Mouse (Mus musculus) layer of hippocampus, postnatal 14 days (tissue): ENCODE data around the gene Frem1. TPM values are rescaled to one million over a fixed set of nuclear protein-coding genes. Genes with fewer than 3 reads are reported as not detected.

Source experiments
- DNase-seq, 2 experiments: peaks; one replicate each; pipeline ENCODE4 v3.0.0; 2021 to 2022; ENCODE audit warnings: low spot score in 2 of 2, mixed read lengths in 1 of 2
- total RNA-seq, 2 experiments: library from RNA; stranded (reverse); gene quantifications; 2 replicates each; pipeline ENCODE4 v1.2.3; 2021

The Frem1 gene
- total RNA-seq, 2 experiments from 2014 or later: 4.5 to 5.9 TPM

- DNase-seq: peak in 1 of 2 experiments; percentile 59
Measured at GRCm38 (mm10) chr4:82934308-82934707, 117.8 kb downstream of the Frem1 start.

GRCm38 (mm10) chr4:82933698-82934210 is 118.4 kb downstream of the Frem1 start:
- DNase-seq: peak; percentile 87 to 92

GRCm38 (mm10) chr4:82930079-82930478 is 122.1 kb downstream of the Frem1 start:
- no peak for DNase-seq

- DNase-seq: no peak
Measured at GRCm38 (mm10) chr4:82921962-82922361, 130.2 kb downstream of the Frem1 start.

- DNase-seq: no peak
Measured at GRCm38 (mm10) chr4:82918625-82919024, 133.5 kb downstream of the Frem1 start.

DNA sequence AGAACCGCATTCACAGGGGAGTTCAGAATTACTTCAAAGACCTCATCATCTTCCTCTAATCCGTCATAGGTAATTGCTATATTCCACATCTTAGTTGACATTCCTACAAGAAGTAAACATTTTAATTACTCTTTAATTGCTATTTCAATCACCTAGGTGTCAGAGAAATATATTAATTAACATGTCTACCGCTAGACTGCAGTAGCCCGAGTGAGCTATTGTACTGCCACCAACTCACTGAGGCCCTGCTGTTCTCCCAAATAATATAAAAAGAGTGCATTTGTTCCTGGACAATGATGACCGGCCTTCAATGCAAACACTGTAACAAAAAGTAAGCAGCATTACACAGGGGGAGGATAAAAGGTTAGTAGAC is 135.5 kb downstream of the Frem1 start:
- DNase-seq: no peak

DNA sequence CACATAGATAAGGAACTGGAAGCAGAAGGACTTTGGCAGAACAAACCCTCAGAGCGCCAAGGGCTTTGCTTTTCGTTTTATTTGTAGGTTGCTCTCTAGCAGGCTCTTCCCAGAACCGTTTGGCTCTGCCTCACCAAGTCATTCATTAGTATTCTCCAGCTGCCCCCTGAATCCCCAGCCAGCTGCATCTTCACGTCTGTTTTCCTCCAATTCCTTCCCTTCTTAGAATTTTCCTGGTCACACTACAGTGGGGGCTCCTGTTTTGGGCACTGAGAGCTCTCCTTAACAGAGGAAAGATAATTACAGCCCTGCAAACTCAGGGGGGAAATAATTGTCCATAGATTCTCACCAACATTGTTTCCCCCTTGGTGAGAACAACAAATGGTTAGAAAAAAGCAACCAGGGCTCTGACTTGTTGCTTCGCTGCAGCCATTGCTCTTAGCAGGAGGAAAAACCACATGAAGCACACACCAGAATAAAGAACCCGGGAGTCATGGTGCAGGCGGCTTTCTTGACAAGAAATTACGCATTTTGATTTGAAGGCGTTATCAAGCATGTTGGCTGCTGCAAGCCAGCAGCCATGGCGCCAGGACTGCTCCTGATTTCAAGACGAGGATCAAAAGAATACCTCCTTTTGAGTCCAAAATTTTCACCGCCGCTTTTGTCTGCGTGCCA is 136.0 kb downstream of the Frem1 start:
- DNase-seq: peak; percentile 46 to 71

DNA sequence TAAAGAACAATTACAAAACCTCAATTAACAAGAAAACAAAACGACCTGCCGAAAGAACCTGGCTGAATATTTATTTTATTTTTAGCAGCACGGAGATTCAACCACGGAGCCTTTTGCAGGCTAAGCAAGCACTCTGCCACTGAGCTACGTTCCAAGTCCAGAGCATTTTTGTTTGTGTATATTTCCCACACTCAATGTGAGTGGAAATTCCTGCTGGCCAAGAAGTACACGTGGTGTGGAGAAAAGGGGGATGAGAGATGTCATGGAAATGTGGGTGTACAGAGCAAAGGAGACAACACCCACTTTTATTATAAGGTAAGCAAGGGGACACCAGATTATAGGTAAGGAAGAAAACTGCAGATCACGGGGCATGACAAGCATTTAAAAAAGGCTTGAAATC is 136.6 kb downstream of the Frem1 start:
- no peak for DNase-seq

- DNase-seq: no peak
Measured at GRCm38 (mm10) chr4:82914601-82915143, 137.5 kb downstream of the Frem1 start.

DNA sequence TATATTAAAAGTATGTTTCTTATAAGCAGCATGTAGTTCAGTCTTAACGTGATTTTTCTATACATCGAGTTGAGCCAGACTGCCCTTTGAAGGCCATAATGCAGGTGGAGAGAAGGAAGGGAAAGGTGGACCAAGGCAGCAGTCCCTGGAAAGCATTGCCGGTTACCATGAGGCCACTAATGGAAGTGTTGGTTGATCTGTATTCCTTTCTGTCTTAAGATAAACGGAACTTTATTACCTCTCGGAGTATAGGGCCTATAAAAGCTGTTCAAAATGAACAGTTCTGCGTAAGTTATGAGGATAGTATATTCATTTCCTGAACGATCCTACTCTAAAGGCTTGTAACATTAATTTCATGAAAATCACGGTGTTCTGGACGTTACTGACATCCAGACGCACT is 156.9 kb downstream of the Frem1 start:
- no peak for DNase-seq

GRCm38 (mm10) chr4:82892247-82892646 is 159.9 kb downstream of the Frem1 start:
- no peak for DNase-seq

GRCm38 (mm10) chr4:82891566-82891965 is 160.6 kb downstream of the Frem1 start:
- DNase-seq: no peak

DNA sequence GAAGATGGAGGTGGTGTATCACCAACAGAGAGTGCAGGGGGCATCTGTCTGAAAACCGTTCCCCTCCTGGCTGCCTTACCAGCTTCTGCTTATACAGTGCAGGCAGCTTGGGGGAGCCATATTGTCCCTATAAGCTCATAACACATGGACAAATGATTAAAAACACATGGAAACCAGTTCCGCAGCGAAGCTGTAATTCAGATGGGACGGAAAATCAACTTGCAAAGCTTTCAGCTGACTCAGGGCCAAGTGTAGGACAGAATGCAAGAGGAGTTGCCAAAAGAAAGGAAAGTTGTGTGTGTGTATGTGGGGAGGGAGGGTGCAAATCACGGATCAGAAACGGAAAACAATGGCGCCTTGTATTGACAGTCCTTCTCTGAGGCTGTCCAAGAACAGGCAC is 161.1 kb downstream of the Frem1 start:
- DNase-seq: peak; percentile 29 to 56

- DNase-seq: no peak
Measured at GRCm38 (mm10) chr4:82890585-82890984, 161.6 kb downstream of the Frem1 start.

- no peak for DNase-seq
Measured at GRCm38 (mm10) chr4:82886148-82886547, 166.0 kb downstream of the Frem1 start.

- no peak for DNase-seq
Measured at GRCm38 (mm10) chr4:82885535-82885913, 166.6 kb downstream of the Frem1 start.

- no peak for DNase-seq
Measured at GRCm38 (mm10) chr4:82884636-82885534, 167.3 kb downstream of the Frem1 start, which contains the start of gene Cer1. Cer1 (minus strand) TSS chr4:82885148.

DNA sequence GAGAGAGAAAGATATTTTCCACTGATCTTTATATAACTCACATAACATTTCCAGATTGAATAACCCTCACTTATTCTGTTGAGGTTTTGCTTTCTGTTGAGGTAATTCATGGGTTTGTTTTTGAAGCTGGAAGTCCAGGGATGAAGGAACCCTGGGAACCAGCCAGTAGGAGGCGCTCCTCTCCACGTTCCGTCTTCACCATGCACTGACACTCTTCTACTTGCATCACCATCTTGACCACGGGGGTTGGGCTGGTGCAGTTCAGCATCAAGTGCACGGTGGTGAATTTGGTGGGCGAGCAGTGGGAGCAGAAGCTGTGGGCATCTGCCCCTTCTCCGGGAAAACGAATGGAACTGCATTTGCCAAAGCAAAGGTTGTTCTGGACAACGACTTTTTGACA is 169.6 kb downstream of the Frem1 start:
- DNase-seq: no peak

DNA sequence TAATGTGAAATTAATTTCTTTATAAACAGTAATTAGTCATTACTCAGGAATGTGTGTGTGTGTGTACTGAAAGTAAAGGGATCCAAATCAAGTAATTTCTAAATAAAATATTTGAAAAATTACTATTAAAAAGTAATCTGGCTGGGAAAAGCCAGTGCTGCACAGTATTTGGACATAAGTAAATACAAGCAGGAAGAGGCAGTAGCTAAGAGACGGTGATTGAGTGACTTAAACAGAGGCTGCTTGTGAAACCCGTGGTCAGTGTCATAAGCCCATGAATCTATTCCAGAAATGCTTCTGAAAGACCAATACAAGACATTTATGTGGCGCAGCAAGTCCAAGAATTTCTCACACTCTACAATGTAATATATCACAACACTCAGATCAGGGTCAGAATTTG is 170.8 kb downstream of the Frem1 start:
- no peak for DNase-seq

- no peak for DNase-seq
Measured at GRCm38 (mm10) chr4:82880243-82880642, 171.9 kb downstream of the Frem1 start.

DNA sequence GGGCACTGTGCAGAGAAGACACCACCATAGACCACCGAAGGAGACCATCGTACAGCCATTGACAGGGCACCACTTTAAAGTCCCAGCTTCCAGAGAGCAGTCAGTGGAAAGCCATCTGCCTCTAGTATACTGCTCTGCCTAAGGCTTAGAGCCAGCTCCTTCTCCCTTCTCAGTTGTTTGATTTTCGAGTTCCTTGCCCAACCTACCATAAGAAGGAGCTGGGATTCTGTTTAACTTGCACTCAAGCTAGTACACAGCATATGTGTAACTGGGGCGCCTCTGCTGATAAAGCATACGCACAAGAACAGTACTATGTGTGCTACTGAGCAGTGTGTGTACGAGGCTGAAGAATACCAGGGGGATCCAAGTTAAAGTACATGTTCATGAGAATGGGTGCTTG is 173.0 kb downstream of the Frem1 start:
- peak in 1 of 2 experiments; percentile 49 for DNase-seq

DNA sequence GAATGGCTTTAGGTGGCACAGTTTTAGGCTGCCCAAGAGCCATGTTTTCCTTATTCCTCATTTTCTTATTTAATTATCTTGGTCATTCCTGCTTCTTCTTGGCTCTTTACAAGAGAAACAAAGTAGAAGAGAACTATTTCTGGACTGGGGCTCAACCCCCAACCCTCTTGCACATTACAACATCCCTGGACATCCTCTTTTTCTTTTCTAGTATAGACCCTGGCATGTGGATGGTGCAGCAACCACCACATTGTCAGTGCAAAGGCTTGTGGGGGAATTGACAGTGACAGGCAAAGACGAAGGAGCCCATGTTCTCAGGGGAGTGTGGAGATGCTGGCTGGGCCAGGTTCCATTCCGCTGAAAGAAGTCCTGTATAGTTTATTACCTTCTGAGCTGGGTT is 175.5 kb downstream of the Frem1 start:
- DNase-seq: no peak
